Mouse (Mus musculus): ENCODE data around the gene Olfr906.

Olfr906 gene

GRCm38 (mm10) chr9:38486785-38487184 lies at the start of gene Olfr906:
Gene Olfr906 (plus strand): TSS chr9:38487085.
- no peak for DNase-seq (ENCODE audit: low read depth, low spot score)

DNA sequence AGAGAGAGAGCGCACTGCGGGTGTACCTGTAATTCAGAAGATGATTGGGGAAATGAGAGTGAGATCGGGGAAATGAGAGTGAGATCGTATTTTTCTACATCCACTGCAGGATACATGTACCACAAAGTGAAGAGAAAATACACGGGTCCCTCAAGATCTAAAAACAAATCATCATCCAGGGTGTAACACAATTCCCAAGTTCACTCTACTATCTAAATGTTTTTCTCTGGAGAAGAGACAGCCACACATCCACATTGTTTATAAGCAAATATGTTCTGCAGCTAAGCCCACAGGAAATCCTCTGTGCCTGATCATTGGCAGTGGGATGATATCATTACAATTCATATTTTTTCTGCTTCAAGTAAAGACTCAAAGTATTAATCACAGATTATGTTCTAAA lies 39.5 kb upstream of the Olfr906 start, which contains the start of gene Olfr902:
Gene Olfr902, plus strand, starts transcription at position 301 of the 400 bp plus-strand sequence.
- no peak for DNase-seq (ENCODE audit: low read depth, low spot score)

GRCm38 (mm10) chr9:38462844-38463243 lies 24.0 kb upstream of the Olfr906 start, which contains the start of gene Olfr904:
Gene Olfr904 (plus strand): TSS chr9:38463144.
- no peak for DNase-seq (ENCODE audit: low read depth, low spot score)

- DNase-seq (ENCODE audit: low read depth, low spot score): no peak
These were observed 16.1 kb upstream of the Olfr906 start, which contains the start of gene Olfr905 for GRCm38 (mm10) chr9:38470807-38471206. Gene Olfr905 (plus strand): TSS chr9:38471107.

GRCm38 (mm10) chr9:38495501-38495900 lies 8.6 kb downstream of the Olfr906 start, which contains the start of gene Olfr907:
Gene Olfr907 (plus strand): TSS chr9:38495801.
- DNase-seq (ENCODE audit: low read depth, low spot score): no peak

DNA sequence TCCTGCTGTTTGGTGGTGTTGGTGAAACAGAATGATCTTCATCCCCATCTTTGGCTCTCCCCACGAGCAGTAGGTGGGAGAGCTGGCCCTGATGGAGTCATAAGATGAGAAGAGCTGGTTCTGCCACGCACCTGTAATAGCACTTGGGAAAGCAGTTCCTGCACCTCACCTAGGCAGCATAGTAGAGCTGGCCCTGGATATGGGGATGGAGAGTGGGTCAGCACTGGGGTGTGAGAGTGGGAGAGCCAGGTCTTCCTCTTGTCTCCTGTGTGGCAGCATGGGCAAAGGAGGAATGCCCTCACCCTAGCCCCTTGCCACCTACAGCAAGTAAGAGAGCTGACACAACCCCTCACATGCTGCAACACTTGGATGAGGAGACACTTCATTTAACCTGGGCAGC lies 25.5 kb downstream of the Olfr906 start:
- no peak for DNase-seq (ENCODE audit: low read depth, low spot score)

DNA sequence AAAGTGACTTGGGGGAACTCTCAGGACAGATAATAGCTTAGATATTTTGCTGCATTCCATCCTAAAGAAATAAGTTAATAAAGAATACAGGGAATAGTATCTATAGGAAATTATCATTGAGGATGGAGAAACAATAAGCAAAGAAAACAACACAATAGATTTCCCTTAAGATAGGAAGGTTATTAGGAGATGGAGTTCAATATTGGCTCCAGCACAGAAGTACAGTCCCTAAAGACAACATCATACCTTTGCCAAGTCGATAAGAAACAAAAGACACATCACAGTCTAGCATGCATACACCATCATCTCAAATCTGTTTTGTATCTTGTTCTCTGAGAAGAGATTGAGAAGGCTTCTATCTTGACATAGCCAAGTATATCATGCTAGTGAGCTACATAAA lies 34.4 kb downstream of the Olfr906 start, which contains the start of gene Olfr911-ps1:
Gene Olfr911-ps1, plus strand, starts transcription at position 301 of the 400 bp plus-strand sequence.
- DNase-seq (ENCODE audit: low read depth, low spot score): no peak

- DNase-seq (ENCODE audit: low read depth, low spot score): no peak
These were observed 50.7 kb downstream of the Olfr906 start, which contains the start of gene Olfr910 for GRCm38 (mm10) chr9:38537549-38537948. Gene Olfr910 (plus strand): TSS chr9:38537849.
